Mouse (Mus musculus) forebrain, postnatal 0 days (tissue): ENCODE data around the gene Psmb9. TPM values are rescaled to one million over a fixed set of nuclear protein-coding genes. Genes with fewer than 3 reads are reported as not detected.

Source experiments
- ATAC-seq: fragments of 200-750 bp; cut with Nextera tagmentation; 2 replicates; pipeline ENCODE4 v1.8.0; 2017; ENCODE audit warnings: mild to moderate bottlenecking, moderate library complexity
- DNase-seq: peaks from one replicate; pipeline ENCODE4 v3.0.0-alpha.2; 2015
- H3K27ac ChIP-seq: fragments of 300-500 bp; sonication (generic); 2 replicates; pipeline ENCODE4 v1.5.1; 2014; ENCODE audit warnings: low read depth, mild to moderate bottlenecking, antibody characterized with exemption, low read length, moderate library complexity, mixed read lengths
- H3K27me3 ChIP-seq: fragments of 300-500 bp; sonication (generic); 2 replicates; pipeline ENCODE4 v1.6.1; 2014; ENCODE audit warnings: mild to moderate bottlenecking, low read length, mixed read lengths; ENCODE audit not compliant: insufficient read depth
- H3K36me3 ChIP-seq: fragments of 300-500 bp; sonication (generic); 2 replicates; pipeline ENCODE4 v1.6.1; 2014; ENCODE audit warnings: mild to moderate bottlenecking, moderate library complexity; ENCODE audit not compliant: insufficient read depth
- H3K4me1 ChIP-seq: fragments of 300-500 bp; sonication (generic); 2 replicates; pipeline ENCODE4 v1.6.1; 2014; ENCODE audit warnings: antibody characterized with exemption; ENCODE audit not compliant: insufficient read depth
- H3K4me2 ChIP-seq: fragments of 300-500 bp; sonication (generic); 2 replicates; pipeline ENCODE4 v1.6.1; 2014; ENCODE audit warnings: low read depth, mild to moderate bottlenecking, moderate library complexity
- H3K4me3 ChIP-seq: fragments of 300-500 bp; sonication (generic); 2 replicates; pipeline ENCODE4 v1.5.1; 2014; ENCODE audit warnings: low read depth, low read length, mixed read lengths
- H3K9ac ChIP-seq: fragments of 300-500 bp; sonication (generic); 2 replicates; pipeline ENCODE4 v1.6.1; 2014; ENCODE audit warnings: mild to moderate bottlenecking
- H3K9me3 ChIP-seq: fragments of 300-500 bp; sonication (generic); 2 replicates; pipeline ENCODE4 v1.6.1; 2016; ENCODE audit warnings: low read length
- CTCF ChIP-seq: sonication (generic); IDR thresholded peaks from 2 replicates; pipeline ENCODE4 v1.5.1; 2016; ENCODE audit warnings: antibody characterized with exemption, control low read depth, low read depth
- WGBS: fragments of 180-500 bp; shearing (Covaris S2); extraction: QIAGEN DNeasy Blood & Tissue Kit; methylation state at CpG from one replicate; pipeline ENCODE4 v1.1.7; 2014; 5-methylcytosine and 5-hydroxymethylcytosine counted together
- polyA plus RNA-seq: library from polyadenylated mRNA; unstranded; fragments of >200 nt; fragmentation: Nextera tagmentation; extraction: Ambion mirVana; gene quantifications from 2 replicates; pipeline ENCODE4 v1.2.1, GENCODE M21; 2015
- total RNA-seq: library from RNA; depleted of rRNA; stranded (reverse); fragments of >200 nt; gene quantifications from 2 replicates; pipeline ENCODE4 v1.2.3, GENCODE M21; 2014

Psmb9 gene
- total and polyA plus RNA-seq, 2 experiments from 2014 or later: 1.9 to 2.3 TPM

- no peak for TF ChIP-seq CTCF
- H3K9ac ChIP-seq: no peak overlapping the region
- 78% methylated on average over 4 of the region's 4 CpGs for WGBS
- no peak overlapping the region for H3K27ac ChIP-seq
- H3K27me3 ChIP-seq: peaks cover 19% of the 10 kb centered on the region
- H3K4me1 ChIP-seq: no peaks in the 10 kb centered on the region
- no peak overlapping the region for H3K4me2 ChIP-seq
- DNase-seq (no peak), ATAC-seq (no peak)
- no peak overlapping the region for H3K4me3 ChIP-seq
- no peaks in the 10 kb centered on the region for H3K36me3 ChIP-seq
- H3K9me3 ChIP-seq: no peaks in the 10 kb centered on the region
These were observed 15.3 kb upstream of the Psmb9 start for GRCm38 (mm10) chr17:34202760-34203442.

- ATAC-seq: no peak
- Histone ChIP-seq H3K9ac (no peak overlapping the region), H3K9me3 (no peaks in the 10 kb centered on the region), H3K27me3 (peaks cover 29% of the 10 kb centered on the region), H3K36me3 (no peaks in the 10 kb centered on the region), H3K4me3 (no peak overlapping the region), H3K4me1 (no peaks in the 10 kb centered on the region), H3K4me2 (no peak overlapping the region), H3K27ac (no peak overlapping the region)
- WGBS: 76% methylated on average over 7 of the region's 7 CpGs
- DNase-seq: no peak
- TF ChIP-seq CTCF: no peak
These were observed 14.0 kb upstream of the Psmb9 start for GRCm38 (mm10) chr17:34201506-34202055.

- Histone ChIP-seq H3K4me1 (no peaks in the 10 kb centered on the region), H3K9me3 (no peaks in the 10 kb centered on the region), H3K27ac (no peak overlapping the region), H3K4me3 (no peak overlapping the region), H3K4me2 (no peak overlapping the region), H3K27me3 (peaks cover 35% of the 10 kb centered on the region), H3K36me3 (no peaks in the 10 kb centered on the region), H3K9ac (no peak overlapping the region)
- ATAC-seq: no peak
- WGBS: 87% methylated on average over 16 of the region's 16 CpGs
- no peak for DNase-seq
- no peak for TF ChIP-seq CTCF
These were observed 13.4 kb upstream of the Psmb9 start for GRCm38 (mm10) chr17:34200772-34201505.

GRCm38 (mm10) chr17:34200047-34200446, 12.5 kb upstream of the Psmb9 start:
- WGBS: 84% methylated on average over 10 of the region's 10 CpGs
- Histone ChIP-seq H3K9ac (no peak overlapping the region), H3K4me3 (no peak overlapping the region), H3K36me3 (no peaks in the 10 kb centered on the region), H3K9me3 (no peaks in the 10 kb centered on the region), H3K27ac (no peak overlapping the region), H3K27me3 (peaks cover 37% of the 10 kb centered on the region), H3K4me2 (no peak overlapping the region), H3K4me1 (no peaks in the 10 kb centered on the region)
- no peak for DNase-seq
- no peak for ATAC-seq
- no peak for TF ChIP-seq CTCF

GRCm38 (mm10) chr17:34199050-34199619, 11.6 kb upstream of the Psmb9 start:
- TF ChIP-seq CTCF: no peak
- no peaks in the 10 kb centered on the region for H3K4me1 ChIP-seq
- WGBS: 65% methylated on average over 12 of the region's 12 CpGs
- H3K9ac ChIP-seq: no peak overlapping the region
- no peaks in the 10 kb centered on the region for H3K9me3 ChIP-seq
- no peak overlapping the region for H3K4me3 ChIP-seq
- H3K36me3 ChIP-seq: no peaks in the 10 kb centered on the region
- H3K27ac ChIP-seq: no peak overlapping the region
- H3K4me2 ChIP-seq: no peak overlapping the region
- ATAC-seq: no peak
- peaks cover 41% of the 10 kb centered on the region for H3K27me3 ChIP-seq
- no peak for DNase-seq

- Histone ChIP-seq H3K27ac (no peak overlapping the region), H3K36me3 (no peaks in the 10 kb centered on the region), H3K4me3 (peak overlapping the region; percentile 42), H3K4me1 (no peaks in the 10 kb centered on the region), H3K9ac (no peak overlapping the region), H3K9me3 (no peaks in the 10 kb centered on the region), H3K27me3 (peaks cover 41% of the 10 kb centered on the region), H3K4me2 (peak overlapping the region; percentile 76)
- WGBS: 10% methylated on average over 11 of the region's 11 CpGs
- ATAC-seq: no peak
- DNase-seq: no peak
- no peak for TF ChIP-seq CTCF
These were observed 11.0 kb upstream of the Psmb9 start for GRCm38 (mm10) chr17:34198521-34198912.
